Mouse (Mus musculus) urinary bladder, postnatal 36 days (tissue): ENCODE results near the gene Mob2.

Source experiments
- DNase-seq, 2 experiments: peaks; one replicate each; pipeline ENCODE4 v3.0.0; 2022; ENCODE audit warnings: low spot score in 2 of 2, mixed read lengths in 1 of 2

Mob2 gene

DNA sequence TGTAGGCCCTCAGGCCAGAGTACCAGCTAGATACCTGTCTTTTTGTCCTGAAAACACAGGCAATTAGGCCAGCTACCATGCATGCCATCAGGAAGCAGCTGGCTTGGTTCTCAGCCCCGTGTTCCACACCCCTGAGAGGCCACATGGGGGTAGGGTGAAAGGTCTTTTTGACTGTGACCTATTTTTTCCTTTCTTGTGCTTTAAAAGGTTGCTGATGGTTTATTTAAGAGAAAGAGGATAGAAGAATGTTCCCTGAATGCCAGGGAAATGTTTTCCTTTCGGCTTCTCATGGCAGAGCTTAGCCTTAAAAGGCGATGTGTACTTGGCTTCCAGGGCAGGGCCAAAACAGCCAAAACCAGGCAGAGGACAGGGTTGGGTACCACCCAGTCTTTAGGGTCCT, 40.0 kb downstream of the Mob2 start:
- DNase-seq = no peak

GRCm38 (mm10) chr7:142019699-142020098, 41.2 kb downstream of the Mob2 start:
- DNase-seq = no peak

- DNase-seq = no peak
Measured at GRCm38 (mm10) chr7:142016562-142016961, 44.3 kb downstream of the Mob2 start.

GRCm38 (mm10) chr7:142001597-142002340, 59.1 kb downstream of the Mob2 start:
- no peak for DNase-seq

GRCm38 (mm10) chr7:142000661-142001060, 60.2 kb downstream of the Mob2 start:
- DNase-seq = no peak

- DNase-seq = no peak
Measured at GRCm38 (mm10) chr7:141994121-141994520, 66.7 kb downstream of the Mob2 start.

DNA sequence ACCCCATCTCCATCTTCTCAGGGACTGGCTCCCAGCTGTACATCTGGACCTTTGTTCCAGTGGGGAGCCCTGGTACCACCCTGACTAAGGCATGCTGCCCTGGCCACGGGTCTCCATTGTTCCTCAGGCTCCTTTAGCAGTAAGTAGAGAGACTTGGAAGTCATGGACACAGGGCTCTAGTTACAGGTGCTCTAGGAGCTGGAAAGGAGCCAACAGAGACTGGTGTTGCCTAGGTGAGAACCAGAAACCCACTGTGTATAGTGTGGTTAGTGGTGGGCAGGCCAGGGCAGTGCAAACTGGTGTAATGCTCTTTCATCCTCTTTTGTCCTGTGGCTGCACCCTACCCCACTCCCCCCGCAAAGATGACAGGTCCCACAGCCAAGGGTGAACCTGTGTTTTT, 69.7 kb downstream of the Mob2 start:
- no peak for DNase-seq

DNA sequence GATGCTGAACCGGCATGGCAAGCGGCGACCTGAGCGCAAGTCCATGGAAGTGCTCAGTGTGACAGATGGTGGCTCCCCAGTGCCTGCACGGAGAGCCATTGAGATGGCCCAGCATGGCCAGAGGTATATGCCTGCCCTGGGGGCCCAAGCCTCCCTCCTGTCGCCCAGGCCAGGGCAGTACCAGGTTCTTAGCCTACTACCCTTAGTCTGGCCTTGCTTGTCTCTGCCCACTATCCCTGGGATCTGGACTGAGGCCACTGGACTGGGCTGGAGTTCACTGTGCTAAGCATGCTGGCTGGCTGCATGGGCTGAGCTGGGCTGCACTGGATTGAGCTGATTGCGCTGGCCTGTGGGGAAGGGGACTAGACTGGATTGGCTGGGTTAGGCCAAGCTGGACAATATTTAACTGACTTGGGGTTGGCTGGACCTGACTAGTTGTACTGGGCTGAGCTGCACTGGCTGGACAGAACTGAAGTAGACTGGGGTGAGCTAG, 72.5 kb downstream of the Mob2 start:
- no peak for DNase-seq

- no peak for DNase-seq
Measured at GRCm38 (mm10) chr7:141981237-141981636, 79.6 kb downstream of the Mob2 start.

DNA sequence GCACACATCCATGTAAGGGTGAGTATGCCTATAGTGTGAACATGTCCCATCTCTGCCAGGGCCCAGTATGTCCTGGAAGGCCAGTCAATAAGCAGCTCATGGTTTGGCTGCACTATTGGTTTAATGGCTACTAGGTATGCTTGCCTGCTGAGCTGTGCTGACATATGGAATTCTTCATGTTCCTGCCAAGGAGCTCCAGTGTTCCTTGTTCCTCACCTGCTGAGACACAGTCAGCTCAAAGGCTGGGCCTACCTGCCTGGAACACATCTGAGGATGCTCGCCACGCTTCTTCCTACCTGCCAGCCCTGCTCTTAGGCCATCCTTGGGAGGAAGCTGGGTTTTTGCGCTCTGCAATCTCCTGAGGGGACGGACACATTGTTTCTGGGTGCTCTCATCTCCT, 81.6 kb downstream of the Mob2 start:
- no peak for DNase-seq

- DNase-seq = no peak
Measured at GRCm38 (mm10) chr7:141978003-141978402, 82.9 kb downstream of the Mob2 start.

DNA sequence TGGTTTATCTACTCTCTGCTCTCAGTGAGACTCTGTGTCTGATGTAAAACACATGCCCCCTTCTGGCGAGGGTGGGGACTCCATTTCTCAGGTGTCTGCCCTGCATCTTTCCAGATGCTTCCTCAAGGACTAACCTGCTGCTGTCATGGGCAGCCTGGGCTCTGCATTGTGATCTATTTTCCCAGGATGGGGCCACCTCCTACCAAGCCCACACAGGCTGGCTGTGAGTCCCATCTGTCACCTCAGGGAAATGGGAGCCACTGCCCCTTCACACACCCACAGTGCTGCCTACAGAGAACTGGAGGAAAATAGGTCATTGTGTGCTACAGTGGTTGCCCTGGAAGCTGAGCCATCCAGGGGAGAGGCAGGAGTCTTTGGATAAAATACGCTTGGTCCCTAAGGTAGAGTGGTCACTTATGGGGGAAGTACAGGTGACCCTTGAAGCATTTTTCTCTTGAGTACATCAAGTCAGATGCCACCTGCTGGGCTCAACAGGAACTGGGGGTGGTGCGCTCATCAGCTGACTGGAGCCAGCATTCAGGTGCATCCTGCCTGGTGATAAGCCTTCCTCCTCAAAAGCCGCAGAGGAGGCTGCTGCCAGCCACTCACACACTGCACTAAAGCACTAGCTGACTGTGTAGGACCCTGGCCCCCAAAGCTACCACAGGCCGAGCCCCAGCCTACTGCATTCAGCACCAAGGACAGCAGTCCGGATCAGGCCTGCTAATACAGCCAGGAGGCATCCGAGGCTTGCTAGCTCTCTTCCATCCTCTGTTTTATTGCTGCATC, 87.8 kb downstream of the Mob2 start:
- DNase-seq = no peak

DNA sequence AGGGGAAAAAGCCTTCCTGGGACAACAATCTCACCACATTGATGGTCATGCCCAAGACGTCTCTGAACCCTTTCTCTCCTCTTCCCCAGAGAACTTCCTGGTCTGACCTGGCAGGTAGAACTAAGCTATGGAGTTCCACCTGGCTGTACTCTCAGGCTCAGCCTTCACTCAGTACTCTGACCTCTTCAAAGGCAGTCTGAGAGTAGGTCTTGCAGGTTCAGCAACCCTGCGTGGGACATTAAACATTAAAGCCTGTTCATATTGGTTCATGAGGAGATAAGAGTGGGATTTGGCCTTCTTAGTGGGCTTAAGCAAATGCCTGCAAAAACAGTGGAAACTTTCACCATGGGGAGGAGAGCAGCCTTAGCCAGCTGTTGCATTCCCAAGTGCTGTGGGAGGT, 94.6 kb downstream of the Mob2 start:
- no peak for DNase-seq

GRCm38 (mm10) chr7:141962521-141962920, 98.3 kb downstream of the Mob2 start:
- DNase-seq = no peak

DNA sequence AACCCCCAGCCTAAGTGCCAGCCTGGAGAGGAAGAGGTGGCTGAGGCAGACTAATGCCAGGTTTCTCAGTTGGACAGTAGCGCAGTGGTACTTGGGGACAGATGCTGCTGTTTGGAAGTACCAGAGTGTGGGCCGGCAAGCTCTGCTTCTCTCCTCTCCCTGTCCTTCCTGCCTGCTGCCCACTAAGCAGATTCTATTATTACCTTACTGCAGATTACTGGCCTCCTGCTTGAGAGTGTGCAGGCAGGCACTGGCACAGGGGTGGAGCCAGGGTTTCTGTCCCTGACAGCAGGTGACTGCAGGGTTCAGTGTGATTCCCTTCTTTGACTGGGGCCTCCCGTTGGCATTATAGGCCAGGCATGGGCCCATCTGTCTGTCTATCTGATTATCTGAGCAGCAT, 99.4 kb downstream of the Mob2 start:
- no peak for DNase-seq

DNA sequence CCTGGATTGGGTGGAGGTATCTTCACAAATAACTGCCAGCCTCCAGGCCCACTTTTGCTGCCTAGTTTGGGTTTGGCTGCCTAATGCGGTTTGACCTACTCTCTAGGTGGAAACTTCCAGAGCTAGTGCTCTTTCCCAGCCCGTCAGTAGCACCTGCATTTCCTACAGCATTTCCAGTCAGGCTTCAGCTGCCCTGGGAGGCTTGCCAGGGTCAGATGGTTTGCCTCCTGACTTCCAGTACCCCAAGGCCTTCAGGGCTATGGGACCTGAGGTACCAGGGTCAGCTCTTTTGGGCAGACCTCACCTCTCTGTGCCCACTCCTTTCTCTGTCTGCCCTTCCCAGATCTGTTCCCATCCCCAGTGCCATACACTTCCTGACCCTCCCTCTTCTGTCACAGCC, 99.9 kb downstream of the Mob2 start:
- no peak for DNase-seq

DNA sequence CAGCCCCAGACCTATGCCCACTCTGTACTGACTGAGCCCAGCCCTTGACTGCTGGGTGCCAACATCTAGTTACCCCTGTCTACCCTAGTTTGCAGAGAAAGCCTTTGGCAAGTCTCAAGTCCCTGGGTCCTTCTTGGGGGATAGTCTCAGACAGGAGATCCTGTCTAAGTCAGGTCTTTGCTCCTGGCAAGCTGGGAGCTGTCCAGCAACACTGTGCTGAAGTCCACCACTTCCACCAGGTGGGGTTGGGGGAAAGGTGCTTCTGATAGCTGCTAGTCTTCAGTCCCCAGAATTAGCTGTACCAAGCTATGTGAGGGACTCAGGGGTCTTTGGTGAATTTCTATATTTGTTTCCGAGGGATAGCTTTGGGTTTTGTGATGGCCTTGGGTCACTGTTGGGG, 101.7 kb downstream of the Mob2 start:
- no peak for DNase-seq
